Mouse (Mus musculus): Measurements from ENCODE around the gene Scamp4.
A peak's percentile ranks its signal among the peaks of the same experiment; 100 is the strongest.

Scamp4 gene

DNA sequence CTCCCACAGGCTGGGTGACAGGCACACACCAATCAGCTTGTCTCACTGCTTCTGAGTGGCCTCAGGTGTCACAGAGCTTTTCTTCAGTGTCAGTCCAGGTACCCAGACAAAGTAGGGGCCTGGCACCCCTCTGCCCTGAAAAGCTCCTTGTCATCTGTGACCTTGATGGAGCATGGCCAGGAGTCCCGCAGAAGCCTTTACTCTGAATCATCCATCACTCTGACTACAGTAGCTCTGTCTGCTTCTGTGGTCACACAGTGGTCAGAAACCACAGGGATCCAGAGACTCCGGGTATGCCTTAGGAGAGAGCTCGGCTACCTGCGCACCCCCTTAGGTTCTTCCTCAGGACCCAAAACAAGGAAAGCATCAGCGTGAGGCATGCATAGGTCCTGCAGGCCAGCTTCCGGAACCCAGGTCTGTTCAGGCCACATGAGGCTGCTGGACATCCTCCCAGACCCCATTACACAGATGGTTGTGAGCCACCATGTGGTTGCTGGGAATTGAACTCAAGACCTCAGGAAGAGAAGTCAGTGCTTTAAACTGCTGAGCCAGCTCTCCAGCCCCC, 50.6 kb downstream of the Scamp4 start:
- DNase-seq (ENCODE audit: low spot score): no peak

DNA sequence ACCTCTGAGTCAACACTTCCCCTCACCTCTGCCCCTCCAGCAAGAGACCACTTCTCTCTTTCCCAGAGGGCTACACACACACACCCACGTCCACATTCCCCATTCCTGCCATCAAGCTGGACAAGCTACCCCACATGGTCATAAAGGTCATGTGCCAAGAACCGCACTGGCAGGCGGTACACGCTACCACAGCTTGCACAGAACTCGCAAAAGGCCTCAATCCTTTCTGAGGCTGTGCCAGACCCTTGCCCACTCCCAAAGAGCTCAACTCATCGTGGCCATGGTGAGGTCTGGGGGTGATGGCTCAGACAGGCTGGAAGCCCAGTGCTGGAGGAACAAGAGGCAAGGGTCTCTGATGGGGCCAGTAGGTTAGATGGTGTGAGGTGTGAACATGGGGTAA, 52.2 kb downstream of the Scamp4 start:
- no peak for DNase-seq (ENCODE audit: low spot score)

DNA sequence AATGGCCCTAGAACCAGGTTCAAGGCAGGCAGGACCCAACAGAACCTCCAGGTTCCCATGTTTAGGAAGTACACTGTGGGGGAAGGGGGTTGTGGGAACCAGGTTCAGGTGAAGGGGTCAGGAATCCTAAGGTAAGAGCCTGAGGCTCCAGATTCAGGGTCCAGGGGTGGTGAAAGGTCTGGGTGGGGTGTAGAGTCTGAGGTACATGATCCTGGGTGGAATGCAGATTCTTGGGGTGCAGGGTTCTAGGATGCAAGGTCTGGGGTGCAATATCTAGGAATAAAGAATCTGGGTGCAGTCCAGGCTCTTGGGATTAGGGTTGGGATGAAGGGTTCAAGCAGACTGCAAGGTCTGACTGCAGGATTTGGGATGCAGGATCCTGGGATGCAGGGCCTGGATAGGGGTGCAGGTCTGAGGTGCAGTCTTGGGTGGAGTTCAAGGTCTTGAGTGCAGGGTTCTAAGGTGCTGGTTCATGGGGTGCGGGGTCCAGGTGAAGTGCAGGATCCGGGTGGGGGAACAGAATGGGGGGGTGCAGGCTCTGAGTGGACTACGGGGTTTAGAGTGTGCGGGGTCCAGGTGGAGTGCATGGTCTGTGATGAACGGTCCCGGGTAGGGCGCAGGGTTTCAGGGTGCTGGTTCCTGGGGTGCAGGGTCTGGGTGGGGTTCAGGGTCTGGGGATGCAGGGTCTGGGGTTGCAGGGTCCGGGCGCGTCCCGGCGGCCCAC, 52.9 kb downstream of the Scamp4 start:
- no peak for DNase-seq (ENCODE audit: low spot score)

DNA sequence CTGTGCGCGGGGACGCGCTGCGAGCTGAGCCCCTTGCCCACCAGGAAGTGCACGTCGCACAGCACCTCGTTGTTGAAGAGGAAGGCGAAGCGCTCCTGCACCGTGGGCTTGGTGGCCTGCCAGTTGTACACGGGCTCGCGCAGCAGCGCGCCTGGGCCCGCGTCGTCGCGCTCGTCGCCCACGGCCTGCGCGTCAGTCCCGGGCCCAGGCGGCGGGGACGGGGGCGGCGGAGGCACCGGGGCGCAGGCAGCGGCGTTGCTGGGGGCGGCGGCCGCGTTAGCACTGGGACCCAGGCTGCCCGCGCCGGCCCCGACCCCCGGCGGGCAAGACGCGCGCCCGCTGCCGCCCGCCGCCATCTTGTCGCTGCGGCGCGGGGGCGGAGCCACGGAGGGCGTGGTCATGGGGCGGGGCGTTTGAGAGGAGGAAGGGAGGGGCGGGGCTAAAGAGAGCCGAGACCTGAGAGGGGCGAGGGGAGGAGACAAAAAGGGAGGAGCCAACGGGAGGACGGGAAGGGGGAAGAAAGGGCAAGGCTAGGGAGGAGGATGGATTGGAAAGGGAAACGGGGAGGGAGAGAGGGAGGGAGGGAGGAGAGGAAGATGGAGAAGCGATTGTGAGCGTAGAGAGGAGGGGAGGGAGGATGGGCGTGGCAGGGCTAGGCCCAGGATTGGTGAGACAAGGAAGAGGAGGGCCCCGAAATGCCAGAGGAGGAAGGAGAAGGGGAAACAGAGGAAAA, 53.6 kb downstream of the Scamp4 start:
- DNase-seq (ENCODE audit: low spot score): peak; percentile 100

DNA sequence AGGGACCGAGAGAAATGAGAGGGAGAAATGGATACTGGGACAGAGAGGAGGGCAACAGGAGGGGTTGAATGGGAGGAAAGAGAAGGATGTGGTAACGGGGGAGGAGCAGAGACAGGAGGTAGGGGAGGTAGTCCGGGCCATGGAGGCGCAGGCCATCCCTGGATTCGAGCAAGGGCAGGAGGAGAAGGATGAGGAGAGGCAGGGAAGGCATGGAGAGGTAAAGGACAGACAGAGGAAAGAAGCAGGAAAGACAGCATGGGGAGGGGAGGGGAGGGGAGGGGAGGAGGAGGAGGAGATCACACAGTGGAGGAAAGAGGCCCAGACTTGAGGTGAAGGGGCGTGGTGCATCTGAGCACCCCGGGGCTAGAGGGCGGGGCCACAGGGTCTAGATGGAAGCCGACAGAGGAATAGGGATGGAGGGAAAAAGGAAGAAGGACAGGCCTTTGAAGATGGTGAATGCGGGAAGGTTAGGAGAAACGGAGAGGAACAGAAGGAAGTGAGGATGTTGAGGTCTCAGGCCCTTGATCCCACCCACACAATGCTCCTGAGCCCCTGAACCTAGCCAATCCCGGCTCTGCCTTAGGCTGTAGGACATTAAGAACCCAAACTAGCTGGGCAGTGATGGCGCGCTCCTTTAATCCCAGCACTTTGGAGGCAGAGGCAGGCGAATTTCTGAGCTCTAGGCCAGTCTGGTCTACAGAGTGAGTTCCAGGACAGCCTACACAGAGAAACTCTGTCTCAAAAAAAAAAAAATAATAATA, 54.4 kb downstream of the Scamp4 start, which contains the start of gene Btbd2:
TSS of gene Btbd2 (minus strand) at position 209 of the 761 bp plus-strand sequence.
- DNase-seq (ENCODE audit: low spot score): no peak

DNA sequence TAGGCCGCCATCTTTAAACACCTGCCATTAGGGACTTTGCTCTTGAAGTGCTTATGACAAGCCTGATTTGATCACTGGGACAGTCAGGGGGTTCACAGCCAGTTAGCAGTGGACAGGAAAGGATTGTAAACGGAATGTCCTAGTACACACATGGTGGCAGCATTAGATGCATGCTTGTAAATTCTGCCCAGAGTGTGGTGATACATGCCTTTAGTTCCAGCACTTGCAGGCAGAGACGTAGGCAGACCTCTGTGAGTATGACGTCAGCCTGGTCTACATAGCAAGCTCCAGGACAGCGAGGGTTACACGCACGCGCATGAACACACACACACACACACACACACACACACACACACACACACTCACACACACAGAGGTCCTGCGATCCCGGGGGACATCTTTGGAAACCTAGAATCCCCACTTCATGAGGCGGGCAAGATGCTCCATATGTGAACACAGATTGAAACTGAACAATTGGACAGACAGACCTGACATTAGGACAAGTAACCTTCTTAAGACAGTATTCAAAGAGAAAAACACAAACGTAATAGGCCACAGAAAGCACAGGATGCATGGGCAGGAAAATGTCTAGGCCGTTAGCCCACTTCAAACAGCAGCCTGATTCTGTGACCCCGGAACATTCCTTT, 55.6 kb downstream of the Scamp4 start:
- no peak for DNase-seq (ENCODE audit: low spot score)

DNA sequence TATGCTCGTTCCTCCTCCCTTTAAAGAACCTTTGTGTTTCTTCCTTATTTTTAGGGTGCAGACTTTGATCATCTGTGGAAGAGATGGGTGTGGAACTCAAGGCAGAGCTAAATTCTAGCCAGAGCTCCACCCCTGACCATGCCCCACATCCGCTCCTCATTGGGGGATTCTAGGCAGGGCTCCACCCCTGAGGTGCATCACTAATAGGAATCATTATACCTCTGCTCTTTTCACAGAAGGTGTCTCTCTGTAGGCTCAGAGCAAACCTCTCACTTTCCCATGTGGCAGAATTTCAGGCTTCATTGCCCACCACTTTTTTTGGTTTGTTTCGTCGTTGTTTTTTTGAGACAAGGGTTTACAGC, 56.1 kb downstream of the Scamp4 start:
- DNase-seq (ENCODE audit: low spot score): no peak

DNA sequence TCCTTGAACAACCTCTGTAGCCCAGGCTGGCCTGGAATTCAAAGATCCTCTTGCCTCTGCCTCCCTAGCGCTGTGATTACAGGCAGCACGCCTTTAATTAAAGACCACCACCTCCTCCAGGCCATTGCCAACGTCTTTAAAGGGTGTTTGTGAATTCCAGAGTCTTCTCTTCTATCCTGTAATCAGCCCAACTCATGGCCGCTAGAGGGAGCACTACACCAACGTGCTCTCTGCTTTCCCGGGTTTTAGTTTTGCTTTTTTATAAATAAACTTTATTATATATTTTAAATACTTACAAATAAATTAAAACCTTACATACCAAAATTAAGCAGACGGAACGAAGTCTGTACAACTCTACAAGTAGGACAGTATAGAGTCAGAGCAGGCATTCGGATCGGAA, 56.5 kb downstream of the Scamp4 start:
- DNase-seq (ENCODE audit: low spot score): peak; percentile 87

DNA sequence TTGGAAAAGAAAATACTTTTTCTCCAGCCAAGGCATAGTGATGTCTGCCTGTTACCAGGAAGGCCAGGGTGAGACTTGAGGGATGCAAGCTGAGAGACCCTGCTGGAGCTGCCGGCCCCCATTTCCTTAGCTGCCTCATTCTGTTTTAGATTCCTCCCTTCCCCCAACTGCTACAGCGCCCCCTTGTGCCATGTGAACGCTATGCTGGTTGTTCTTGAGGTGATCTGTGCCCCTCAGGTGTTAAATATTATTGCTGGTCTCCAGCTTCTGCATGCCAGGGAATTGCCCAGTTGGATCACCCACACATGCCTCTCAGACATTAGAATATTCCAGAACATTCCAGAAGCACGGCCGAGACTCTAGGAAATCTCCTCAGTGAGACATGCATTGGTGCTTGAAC, 58.5 kb downstream of the Scamp4 start:
- peak; percentile 80 for DNase-seq (ENCODE audit: low spot score)

DNA sequence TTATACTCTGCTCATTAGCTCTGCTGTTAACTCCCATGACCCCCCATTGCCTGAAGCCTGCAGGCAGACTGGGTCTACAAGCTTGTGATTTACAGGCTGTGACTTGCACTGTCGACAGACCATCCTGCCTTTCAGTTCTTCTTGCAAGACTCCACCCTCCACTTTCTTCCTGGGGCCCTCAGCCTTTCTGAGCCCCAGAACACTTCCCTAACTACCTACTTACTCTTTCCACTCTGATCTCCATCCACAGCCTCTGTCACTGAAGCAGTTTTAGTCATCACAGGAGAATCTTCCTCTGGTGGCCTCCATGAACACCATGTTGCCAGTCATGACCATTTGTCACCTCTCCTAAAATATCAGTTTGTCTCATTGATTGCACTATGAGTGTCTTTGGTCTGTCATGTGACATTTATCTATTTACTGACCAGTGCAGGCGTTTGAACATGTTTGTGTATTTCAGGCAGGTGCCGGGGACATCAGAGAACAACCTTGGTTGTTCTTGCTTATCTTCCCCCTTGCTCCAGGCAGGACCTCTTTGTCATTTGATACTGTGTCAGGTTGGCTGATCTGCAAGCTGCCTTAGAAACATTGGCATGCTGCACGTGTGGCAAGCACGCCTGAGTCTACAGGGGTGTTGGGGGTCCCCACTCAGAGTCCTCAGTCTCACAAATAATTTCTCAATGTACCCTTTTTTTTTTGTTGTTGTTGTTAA, 61.0 kb downstream of the Scamp4 start:
- no peak for DNase-seq (ENCODE audit: low spot score)

DNA sequence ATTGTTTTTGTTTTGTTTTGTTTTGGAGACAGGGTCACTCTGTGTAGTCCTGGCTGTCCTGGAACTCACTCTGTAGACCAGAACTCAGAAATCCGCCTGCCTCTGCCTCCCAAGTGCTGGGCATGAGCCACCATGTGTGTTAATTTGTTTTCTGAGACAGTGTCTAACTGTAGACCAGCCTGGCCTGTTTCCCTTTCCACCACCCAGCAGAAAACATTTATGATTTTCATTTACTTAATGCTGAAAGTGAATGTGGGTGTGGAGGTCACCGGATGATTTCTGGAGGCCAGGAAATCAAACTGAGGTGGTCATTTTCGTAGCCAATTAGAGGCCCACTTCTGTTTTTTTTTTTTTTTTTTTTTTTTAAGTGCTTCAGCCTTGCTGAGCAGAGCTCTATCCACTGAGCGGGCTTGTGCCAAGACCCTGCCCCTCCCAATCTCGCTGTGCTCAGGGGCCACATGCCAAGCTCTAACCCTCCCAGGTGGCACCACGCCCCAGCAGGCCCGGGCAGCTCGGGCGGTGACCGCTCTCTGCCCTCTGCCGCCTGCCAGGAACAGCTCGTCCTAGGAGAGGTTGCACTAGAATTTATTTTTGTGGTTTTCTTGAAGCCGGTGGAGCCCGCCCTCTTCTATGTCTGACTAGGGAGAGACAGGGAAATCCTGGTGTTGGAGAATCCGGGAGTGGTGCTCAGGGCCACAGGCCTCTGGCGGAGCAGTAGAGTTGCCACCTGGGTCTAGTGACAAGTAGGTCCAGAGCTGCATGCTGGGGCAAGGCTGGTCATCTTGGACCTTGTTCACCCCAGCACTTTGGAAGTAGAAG, 61.7 kb downstream of the Scamp4 start:
- DNase-seq (ENCODE audit: low spot score): peak; percentile 82

DNA sequence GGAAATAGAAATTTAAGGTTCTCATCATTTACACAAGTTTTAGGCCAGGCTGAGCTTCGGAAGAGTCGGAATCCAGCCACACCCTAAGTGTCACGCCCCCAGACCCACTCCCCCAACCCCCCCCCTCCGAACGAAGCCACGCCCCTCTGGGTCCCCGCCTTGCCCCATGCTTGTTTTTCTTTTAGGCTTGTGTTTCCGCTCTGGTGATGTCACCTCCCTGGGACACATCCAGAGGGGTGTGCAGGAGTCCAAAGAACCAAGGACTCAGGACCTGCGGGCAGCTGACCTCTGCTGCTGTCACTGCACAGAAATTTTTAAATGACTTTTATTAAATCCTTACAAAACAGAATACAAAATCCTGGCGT, 62.3 kb downstream of the Scamp4 start:
- peak; percentile 71 for DNase-seq (ENCODE audit: low spot score)

Data from testis, postnatal 10 days (tissue).